Mouse (Mus musculus): ENCODE data around the gene Rnaset2a. TPM values are rescaled to one million over a fixed set of nuclear protein-coding genes. Genes with fewer than 3 reads are reported as not detected.
"Not testable (repeated sequence)": the region's sequence is repeated elsewhere in the genome, so short reads cannot be mapped to it uniquely, and the experiment has no call there.

Gene Rnaset2a
- polyA plus RNA-seq, 1 experiment from 2014 or later, result 18.0 TPM

DNA sequence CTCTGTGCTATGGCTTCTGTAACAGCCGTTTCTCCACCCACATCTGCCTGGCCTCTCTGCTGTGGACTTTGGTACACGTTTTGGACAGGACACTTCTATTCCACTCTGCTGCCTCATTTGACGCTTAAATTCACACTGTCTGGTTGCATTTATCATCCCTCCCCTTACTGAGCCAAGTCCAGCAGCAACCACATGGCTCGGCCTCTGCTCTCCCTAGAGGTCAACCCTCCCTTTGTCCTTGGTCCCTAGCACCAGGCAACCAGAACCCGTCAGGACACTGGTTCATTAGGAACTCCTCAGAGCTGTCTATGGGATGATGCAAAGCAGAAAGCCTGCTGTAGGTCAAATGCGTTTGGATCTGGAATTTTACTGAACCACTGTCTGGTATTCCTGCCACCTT is 17.0 kb downstream of the Rnaset2a start:
- H3K27me3 ChIP-seq; H3K4me1 ChIP-seq (replicated peaks); H3K4me3 ChIP-seq (replicated peaks); ATAC-seq (ENCODE audit: insufficient read depth); H3K4me2 ChIP-seq; H3K9me3 ChIP-seq (replicated peaks); H3K36me3 ChIP-seq (replicated peaks); H3K9ac ChIP-seq; H3K27ac ChIP-seq (replicated peaks): not testable (repeated sequence)
- WGBS (ENCODE audit: insufficient replicate concordance), result no CpG with 5 or more reads among the region's 6 CpGs

DNA sequence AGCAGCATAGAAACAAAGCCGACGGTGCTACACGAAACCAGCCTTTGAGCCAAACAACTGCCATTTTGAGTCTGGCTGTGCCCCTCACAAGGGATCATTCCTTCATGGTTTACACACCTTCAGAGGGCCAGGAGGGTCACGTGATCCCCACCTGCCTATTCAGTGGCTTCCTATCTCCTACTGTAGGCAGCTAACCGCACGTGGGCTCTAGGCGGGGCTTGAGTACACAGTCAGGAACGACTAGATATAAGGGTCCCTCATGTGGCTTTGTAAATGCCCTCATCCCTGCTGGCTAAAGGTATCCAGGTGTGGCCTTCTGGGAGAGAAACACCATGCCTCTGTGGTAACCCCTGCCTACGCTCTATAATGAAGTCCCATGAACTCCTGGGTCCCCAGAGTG is 18.3 kb downstream of the Rnaset2a start:
- WGBS (ENCODE audit: insufficient replicate concordance), result 74% methylated on average over 9 of the region's 9 CpGs
- H3K27me3 ChIP-seq; H3K27ac ChIP-seq (replicated peaks); H3K9ac ChIP-seq; H3K4me2 ChIP-seq; ATAC-seq (ENCODE audit: insufficient read depth); H3K9me3 ChIP-seq (replicated peaks); H3K4me1 ChIP-seq (replicated peaks); H3K4me3 ChIP-seq (replicated peaks); H3K36me3 ChIP-seq (replicated peaks): not testable (repeated sequence)

DNA sequence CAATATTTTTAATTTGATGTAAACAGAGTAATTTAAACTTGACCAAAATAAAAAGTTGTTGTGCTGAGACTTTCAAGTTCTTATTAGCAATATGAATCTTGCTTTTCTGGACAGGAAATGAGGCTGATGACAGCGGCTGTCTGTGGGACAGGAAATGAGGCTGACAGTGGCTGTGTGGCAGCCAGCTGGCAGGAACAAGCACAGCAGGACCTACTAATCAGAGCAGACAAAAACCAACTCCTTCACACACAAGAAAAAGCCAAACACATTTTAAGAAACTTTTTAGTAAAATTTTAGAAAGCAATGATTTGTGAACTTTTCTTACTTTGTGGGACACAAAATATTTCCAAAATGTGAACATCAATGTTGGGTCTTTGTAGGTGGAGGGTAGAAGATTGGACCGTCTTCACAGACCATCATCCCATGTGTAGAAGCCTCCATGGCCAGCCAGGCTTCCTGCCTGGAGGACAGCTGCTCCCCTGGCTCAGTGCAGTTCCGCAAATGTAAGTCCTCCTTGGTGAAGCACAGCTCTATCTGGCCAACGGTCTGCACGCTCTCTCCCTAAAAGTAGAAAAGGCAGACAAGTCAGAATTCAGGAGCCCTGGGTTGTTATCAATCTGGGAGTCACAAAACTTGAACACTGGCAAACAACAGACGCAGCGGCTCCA is 19.4 kb downstream of the Rnaset2a start:
- H3K9ac ChIP-seq; H3K4me2 ChIP-seq; H3K4me3 ChIP-seq (replicated peaks); H3K27me3 ChIP-seq; ATAC-seq (ENCODE audit: insufficient read depth); H3K4me1 ChIP-seq (replicated peaks); H3K9me3 ChIP-seq (replicated peaks); H3K27ac ChIP-seq (replicated peaks); H3K36me3 ChIP-seq (replicated peaks): not testable (repeated sequence)
- 40% methylated on average over 1 of the region's 7 CpGs for WGBS (ENCODE audit: insufficient replicate concordance)

DNA sequence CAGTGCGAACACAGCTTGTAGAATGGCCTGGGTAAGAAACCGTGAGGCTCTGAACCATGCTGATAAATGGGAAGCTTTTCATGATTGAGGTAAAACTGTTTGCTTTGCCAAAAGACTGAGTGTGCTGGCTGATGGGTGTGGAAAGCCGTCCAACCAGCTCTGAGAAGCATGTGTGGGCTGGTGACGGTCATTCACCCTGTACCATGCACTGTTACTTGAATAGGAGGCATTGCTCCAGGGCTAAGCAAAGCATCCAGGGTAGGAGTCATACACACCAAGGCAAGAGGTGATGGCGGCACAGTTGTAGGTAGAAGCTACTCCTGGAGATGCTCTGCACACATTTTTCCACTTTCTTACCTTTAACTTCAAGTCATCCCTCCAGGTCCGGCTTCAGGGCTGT is 23.3 kb downstream of the Rnaset2a start:
- ATAC-seq (ENCODE audit: insufficient read depth); H3K4me1 ChIP-seq (replicated peaks); H3K4me3 ChIP-seq (replicated peaks); H3K4me2 ChIP-seq; H3K9me3 ChIP-seq (replicated peaks); H3K36me3 ChIP-seq (replicated peaks); H3K27me3 ChIP-seq; H3K27ac ChIP-seq (replicated peaks); H3K9ac ChIP-seq: not testable (repeated sequence)
- 70% methylated on average over 3 of the region's 6 CpGs for WGBS (ENCODE audit: insufficient replicate concordance)

DNA sequence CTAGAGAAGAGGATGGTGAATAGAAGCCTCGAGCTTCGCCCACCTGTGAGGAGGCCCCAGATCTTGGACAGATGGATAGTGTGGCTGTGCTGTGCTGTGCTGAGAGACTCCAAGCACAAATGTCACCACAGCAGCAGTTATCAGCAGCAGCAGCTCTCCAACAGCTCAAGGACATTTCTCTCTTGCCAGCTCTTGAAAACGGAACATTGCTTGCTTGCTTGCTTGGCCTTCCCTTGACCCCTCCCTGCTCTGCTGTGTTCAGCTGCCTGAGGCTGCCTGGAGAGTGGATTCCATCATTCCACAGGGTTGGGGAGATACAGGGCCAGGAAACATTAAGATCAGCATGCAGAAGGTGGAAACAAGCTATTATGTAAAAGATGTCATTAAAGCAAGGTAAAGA is 24.9 kb downstream of the Rnaset2a start:
- H3K27me3 ChIP-seq; H3K27ac ChIP-seq (replicated peaks); H3K4me3 ChIP-seq (replicated peaks); H3K4me2 ChIP-seq; H3K9me3 ChIP-seq (replicated peaks); H3K9ac ChIP-seq; H3K36me3 ChIP-seq (replicated peaks); H3K4me1 ChIP-seq (replicated peaks); ATAC-seq (ENCODE audit: insufficient read depth): not testable (repeated sequence)
- no CpG with 5 or more reads among the region's 3 CpGs for WGBS (ENCODE audit: insufficient replicate concordance)

DNA sequence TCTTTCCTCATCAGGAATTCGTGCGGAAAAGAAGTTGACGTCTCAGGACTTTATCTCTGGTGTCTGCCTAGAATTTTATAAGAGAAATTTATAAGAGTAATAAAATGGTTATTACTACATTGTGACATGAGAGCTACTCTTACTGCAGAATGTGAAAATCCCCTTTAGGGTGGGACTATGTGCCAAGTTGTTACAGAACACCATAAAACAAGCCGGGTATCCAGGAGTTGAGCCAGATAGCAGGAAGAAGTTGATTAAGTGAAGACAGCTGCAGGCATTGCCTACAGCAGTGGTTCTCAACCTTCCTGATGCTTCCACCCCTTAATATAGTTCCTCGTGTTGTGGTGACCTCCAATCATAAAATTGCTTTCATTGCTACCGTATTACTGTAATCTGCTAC is 31.0 kb downstream of the Rnaset2a start:
- H3K27ac ChIP-seq (replicated peaks); H3K4me3 ChIP-seq (replicated peaks); H3K9ac ChIP-seq; H3K9me3 ChIP-seq (replicated peaks); H3K27me3 ChIP-seq; ATAC-seq (ENCODE audit: insufficient read depth); H3K36me3 ChIP-seq (replicated peaks); H3K4me1 ChIP-seq (replicated peaks); H3K4me2 ChIP-seq: not testable (repeated sequence)
- no CpG with 5 or more reads among the region's 6 CpGs for WGBS (ENCODE audit: insufficient replicate concordance)

DNA sequence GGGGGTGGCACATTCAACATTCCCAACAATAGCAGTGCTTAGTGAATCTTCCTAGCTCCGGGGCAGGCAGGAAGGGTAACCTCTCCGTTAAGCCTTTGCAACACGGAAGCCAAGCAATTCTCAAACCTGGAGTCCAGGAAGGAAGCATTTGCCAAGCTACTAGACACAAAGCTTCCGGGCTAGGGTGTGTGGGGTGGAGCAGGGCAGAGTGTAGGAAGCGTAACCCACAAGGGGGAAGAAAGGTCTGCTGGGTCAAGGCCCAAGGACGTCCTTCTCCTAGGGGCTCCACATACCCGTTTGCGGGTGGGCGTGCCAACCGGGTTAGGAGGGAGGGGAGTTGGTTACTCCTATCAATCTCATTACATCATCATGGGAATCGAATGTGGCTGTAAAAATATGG is 31.5 kb downstream of the Rnaset2a start:
- 15% methylated on average over 8 of the region's 11 CpGs for WGBS (ENCODE audit: insufficient replicate concordance)
- not testable (repeated sequence) for H3K4me1 ChIP-seq (replicated peaks); ATAC-seq (ENCODE audit: insufficient read depth); H3K9ac ChIP-seq; H3K36me3 ChIP-seq (replicated peaks); H3K27me3 ChIP-seq; H3K4me2 ChIP-seq; H3K4me3 ChIP-seq (replicated peaks); H3K27ac ChIP-seq (replicated peaks); H3K9me3 ChIP-seq (replicated peaks)

DNA sequence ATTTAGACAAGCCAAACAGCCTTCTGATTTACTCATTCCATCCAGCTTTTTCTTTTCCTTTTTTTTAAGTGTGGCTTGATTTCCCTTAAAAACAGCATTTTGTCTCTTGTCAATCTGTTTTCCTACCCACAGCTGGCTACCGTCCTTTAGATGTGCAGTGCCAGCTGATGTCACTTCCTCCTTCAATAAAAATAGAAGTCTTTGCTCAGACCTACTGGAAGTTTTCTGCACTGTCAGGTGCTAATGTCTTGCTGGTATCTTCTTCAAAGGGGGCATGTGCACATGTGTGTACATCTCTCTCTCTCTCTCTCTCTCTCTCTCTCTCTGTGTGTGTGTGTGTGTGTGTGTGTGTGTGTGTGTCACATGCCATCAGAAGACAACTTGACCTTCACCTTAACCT is 35.7 kb downstream of the Rnaset2a start:
- H3K9me3 ChIP-seq (replicated peaks); ATAC-seq (ENCODE audit: insufficient read depth); H3K27ac ChIP-seq (replicated peaks); H3K4me2 ChIP-seq; H3K36me3 ChIP-seq (replicated peaks); H3K4me1 ChIP-seq (replicated peaks); H3K9ac ChIP-seq; H3K27me3 ChIP-seq; H3K4me3 ChIP-seq (replicated peaks): not testable (repeated sequence)
- no CpG with 5 or more reads among the region's 1 CpGs for WGBS (ENCODE audit: insufficient replicate concordance)

DNA sequence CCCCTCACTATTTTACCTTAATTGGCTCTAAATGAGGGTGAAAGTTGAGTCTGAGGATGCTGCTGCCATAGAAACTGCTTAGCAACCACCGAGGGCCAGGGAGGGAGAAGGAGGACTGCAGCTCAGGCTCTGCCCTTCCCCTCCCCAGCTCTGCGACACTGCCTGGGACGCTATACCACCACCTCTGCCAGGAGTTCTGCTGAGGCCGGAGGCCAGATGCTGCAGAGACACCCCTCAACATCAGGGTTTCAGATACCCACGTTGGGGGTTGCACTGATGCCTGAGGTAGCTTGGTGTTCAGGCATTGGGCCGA is 46.6 kb downstream of the Rnaset2a start:
- not testable (repeated sequence) for H3K9ac ChIP-seq; ATAC-seq (ENCODE audit: insufficient read depth)
- WGBS (ENCODE audit: insufficient replicate concordance), result 30% methylated on average over 4 of the region's 6 CpGs

DNA sequence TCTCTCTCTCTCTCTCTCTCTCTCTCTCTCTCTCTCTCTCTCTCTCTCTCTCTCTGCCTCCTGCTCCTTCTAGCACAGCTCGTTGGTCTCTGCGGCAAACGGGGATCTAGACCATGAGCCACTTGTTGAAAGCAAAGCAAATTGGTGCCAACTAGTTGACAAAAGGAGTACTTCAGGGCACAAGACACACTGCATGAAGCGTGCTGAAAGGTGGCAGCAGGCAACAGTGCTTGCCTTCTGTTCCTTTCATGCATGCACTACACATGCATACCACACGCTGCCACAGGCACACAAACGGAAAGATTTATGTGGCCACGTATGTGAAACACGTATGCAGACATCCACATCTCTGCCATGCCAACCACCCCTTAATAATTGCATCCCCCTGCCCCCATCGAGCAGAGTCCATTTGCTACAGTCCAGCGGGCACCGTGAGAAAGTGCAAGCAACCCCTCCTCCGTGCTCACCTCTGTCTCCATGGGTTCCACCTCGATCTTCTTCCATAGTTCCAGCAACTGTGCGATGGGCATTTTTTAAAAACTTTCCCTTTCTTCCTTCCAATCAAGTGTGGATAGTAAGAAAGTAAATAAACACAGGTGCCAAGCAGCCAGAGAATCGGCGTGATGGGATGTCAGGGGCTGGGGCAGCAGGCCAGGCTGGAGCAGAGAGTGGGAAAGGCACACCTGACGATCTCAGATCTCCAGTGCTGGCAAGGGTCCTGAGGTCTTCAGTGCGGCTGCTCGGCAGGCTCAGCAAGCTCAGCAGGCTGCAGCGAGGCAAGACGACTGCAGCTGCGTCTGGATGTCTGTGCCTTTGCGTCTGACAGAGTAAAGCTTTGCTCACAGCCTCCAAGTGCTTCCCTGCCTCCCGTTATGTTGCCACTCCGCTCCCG is 47.2 kb downstream of the Rnaset2a start:
- H3K4me3 ChIP-seq (replicated peaks); H3K9ac ChIP-seq; H3K27me3 ChIP-seq; ATAC-seq (ENCODE audit: insufficient read depth); H3K4me1 ChIP-seq (replicated peaks); H3K4me2 ChIP-seq; H3K27ac ChIP-seq (replicated peaks); H3K36me3 ChIP-seq (replicated peaks); H3K9me3 ChIP-seq (replicated peaks): not testable (repeated sequence)
- WGBS (ENCODE audit: insufficient replicate concordance), result 51% methylated on average over 7 of the region's 26 CpGs

More for the DNA sequence above, 46.6 kb downstream of the Rnaset2a start:
- not testable (repeated sequence) for H3K36me3 ChIP-seq (replicated peaks); H3K4me2 ChIP-seq; H3K4me3 ChIP-seq (replicated peaks); H3K27me3 ChIP-seq; H3K9me3 ChIP-seq (replicated peaks); H3K27ac ChIP-seq (replicated peaks); H3K4me1 ChIP-seq (replicated peaks)

DNA sequence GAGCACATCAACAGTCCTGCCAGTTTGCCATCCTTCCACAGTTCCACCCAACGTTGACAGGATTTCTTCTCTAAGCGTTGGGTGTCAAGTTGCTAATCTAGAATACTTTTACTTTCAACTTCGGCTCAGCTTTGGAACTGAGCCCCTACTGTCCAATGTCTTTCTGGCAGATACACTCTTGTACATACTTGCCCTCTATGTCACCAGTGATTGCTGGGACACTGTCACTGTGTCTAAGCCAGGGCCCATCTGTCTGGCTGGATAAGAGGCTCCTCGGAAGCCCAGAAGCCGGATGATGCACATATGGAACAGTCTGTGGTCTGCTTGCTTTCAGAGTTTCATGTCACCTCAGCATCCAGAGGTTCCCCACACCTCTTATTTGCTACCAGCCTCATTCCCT is 51.7 kb downstream of the Rnaset2a start:
- H3K4me3 ChIP-seq (replicated peaks); H3K27me3 ChIP-seq; H3K27ac ChIP-seq (replicated peaks); H3K36me3 ChIP-seq (replicated peaks); H3K9ac ChIP-seq; ATAC-seq (ENCODE audit: insufficient read depth); H3K9me3 ChIP-seq (replicated peaks); H3K4me1 ChIP-seq (replicated peaks); H3K4me2 ChIP-seq: not testable (repeated sequence)
- WGBS (ENCODE audit: insufficient replicate concordance), result 58% methylated on average over 4 of the region's 5 CpGs

DNA sequence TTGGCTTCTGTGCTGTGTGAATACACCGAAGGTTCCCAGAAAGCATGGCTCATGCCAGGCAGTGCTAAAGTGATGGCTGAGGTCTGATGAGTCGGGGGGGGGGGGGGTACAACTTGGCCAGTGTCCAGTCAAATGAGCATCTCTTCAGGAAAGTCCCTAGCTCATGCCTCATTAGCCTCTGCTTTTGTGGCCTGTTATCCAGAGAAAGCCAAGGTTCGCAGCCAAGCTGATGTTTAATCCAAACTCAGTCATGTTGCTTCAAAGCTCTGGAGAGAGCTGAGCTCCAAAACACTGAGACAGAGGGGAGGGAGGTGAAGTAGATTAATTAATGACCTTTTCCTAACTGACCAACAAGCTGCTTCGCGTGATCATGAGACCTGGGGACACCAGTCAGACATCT is 52.2 kb downstream of the Rnaset2a start:
- WGBS (ENCODE audit: insufficient replicate concordance), result 71% methylated on average over 3 of the region's 5 CpGs
- not testable (repeated sequence) for H3K4me3 ChIP-seq (replicated peaks); ATAC-seq (ENCODE audit: insufficient read depth); H3K27me3 ChIP-seq; H3K27ac ChIP-seq (replicated peaks); H3K36me3 ChIP-seq (replicated peaks); H3K9me3 ChIP-seq (replicated peaks); H3K4me2 ChIP-seq; H3K4me1 ChIP-seq (replicated peaks); H3K9ac ChIP-seq
